Mouse (Mus musculus): ENCODE results near the gene Rngtt. TPM values are rescaled to one million over a fixed set of nuclear protein-coding genes. Genes with fewer than 3 reads are reported as not detected.

The Rngtt gene
- polyA plus RNA-seq, 1 experiment from 2014 or later, result 33.3 TPM

DNA sequence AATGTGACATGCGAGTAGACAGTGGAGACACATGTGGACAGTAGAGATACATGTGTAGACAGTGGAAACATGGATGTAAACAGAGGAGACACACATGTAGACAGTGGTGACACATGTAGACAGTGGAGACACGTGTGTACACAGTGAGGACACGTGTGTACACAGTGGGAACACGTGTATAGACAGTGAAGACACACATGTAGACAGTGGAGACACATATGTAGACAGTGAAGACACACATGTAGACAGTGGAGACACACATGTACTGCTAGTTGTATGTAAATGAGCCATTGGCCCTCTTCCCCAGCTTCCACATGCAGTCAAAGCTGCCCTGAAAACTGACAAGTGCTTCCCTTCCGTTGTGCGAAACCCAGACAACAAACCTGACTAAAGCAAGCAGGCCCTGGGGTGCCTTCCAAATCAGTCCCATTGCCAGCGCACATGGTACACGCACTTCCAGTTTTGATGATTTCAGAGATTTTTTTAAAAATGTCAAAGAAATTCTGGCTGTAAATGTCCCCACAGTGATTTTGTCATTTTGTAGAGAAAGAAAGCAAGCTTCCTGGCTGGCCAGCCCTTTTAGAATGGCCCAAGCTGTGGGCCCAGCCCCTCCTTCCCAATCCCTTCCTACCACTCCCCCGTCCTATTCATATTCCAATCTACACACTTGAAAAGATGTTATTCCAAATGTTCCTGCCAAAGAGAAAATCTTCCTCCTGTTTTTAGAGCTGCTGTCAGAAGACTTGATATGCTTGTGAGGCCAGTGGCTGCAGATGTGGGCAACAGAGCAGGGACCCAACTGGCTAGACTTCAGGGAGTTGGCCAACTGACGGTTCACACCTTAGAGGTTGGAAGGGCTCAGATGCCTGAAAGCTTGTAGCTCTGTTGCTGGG lies 204.2 kb downstream of the Rngtt start:
- no peaks in the 10 kb centered on the region for H3K9me3 ChIP-seq (replicated peaks)
- 0 out of 2 replicates have a peak overlapping the region, but pooled peaks have one; percentile 1 for H3K27ac ChIP-seq (replicated peaks)
- no peak overlapping the region for H3K4me3 ChIP-seq
- peaks cover 9% of the 10 kb centered on the region; the same call in 1 of the 2 replicates for H3K4me1 ChIP-seq
- no peaks in the 10 kb centered on the region for H3K27me3 ChIP-seq (ENCODE audit: low read depth, poor library complexity, severe bottlenecking)
- DNase-seq (ENCODE audit: low spot score), result no peak
- 86% methylated on average over 10 of the region's 10 CpGs for WGBS
- no peaks in the 10 kb centered on the region for H3K36me3 ChIP-seq

DNA sequence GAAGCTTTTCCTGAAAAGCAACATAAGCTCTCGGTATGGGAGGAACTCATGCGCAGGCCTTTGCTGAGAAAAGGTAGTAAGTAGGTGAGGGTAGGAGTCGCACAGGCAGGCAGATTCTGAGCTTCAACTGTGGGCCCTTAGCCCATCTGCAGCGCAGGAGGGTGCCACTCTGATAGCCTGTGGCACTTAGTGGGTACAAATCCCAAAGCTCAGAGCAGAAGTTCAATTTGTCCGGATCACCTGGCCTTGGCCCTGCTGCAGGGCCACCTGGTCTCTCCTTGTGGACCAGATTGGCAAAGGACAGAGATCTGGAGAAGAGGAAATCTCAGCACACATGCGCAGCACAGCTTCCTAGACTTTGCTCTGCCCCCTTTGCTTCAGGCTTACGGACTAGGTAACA lies 210.1 kb downstream of the Rngtt start:
- H3K36me3 ChIP-seq, result no peaks in the 10 kb centered on the region
- no peak overlapping the region for H3K4me3 ChIP-seq
- H3K27me3 ChIP-seq (ENCODE audit: low read depth, poor library complexity, severe bottlenecking), result no peaks in the 10 kb centered on the region
- DNase-seq (ENCODE audit: low spot score), result no peak
- 89% methylated on average over 7 of the region's 7 CpGs for WGBS
- H3K4me1 ChIP-seq, result no peaks in the 10 kb centered on the region
- H3K9me3 ChIP-seq (replicated peaks), result no peaks in the 10 kb centered on the region
- H3K27ac ChIP-seq (replicated peaks), result no peak overlapping the region

DNA sequence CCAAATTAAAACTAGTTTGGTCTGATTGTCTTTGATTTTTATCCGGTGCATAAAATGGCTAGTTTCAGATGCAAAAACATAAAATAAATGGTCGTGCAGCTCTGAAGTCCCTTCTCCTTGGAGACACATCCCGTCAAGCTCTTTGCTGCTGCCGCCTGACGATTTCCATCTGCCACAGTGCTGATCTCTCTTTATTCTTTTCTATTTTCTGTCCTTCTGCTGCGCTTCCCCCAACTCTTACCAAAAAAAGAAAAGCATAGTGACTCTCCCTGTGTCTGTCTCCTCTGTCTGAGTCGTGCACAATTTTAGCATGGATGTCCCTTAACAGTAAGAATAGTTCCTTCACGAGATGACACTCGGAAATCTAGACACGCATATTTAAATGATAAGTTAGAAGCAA lies 210.8 kb downstream of the Rngtt start:
- Histone ChIP-seq H3K9me3 (replicated peaks) (no peaks in the 10 kb centered on the region), H3K27ac (replicated peaks) (no peak overlapping the region), H3K4me1 (peaks cover 4% of the 10 kb centered on the region), H3K27me3 (ENCODE audit: low read depth, poor library complexity, severe bottlenecking) (no peaks in the 10 kb centered on the region), H3K36me3 (no peaks in the 10 kb centered on the region), H3K4me3 (no peak overlapping the region)
- 94% methylated on average over 10 of the region's 10 CpGs for WGBS
- DNase-seq (ENCODE audit: low spot score), result no peak

DNA sequence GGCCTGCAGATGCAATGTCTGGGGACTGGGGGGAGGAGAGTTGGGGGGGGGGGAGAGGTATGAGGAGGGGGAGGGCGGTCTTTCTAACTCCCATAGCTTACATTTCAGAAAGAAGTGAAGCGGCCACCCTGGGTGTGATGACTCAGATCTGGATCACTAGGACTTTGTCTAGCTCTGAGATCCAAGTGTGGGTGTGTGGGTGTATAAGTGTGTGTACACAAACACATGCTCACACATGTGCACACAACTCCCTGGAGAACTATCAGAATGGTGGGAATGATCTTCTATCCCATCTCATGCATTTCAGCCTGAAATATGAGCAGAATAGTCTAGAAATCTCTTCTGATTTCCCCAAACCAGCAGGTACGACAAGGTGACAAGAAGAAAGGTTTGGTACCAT lies 213.7 kb downstream of the Rngtt start:
- DNase-seq (ENCODE audit: low spot score), result no peak
- Histone ChIP-seq H3K27ac (replicated peaks) (no peak overlapping the region), H3K36me3 (no peaks in the 10 kb centered on the region), H3K4me3 (no peak overlapping the region), H3K4me1 (peaks cover 16% of the 10 kb centered on the region), H3K9me3 (replicated peaks) (no peaks in the 10 kb centered on the region), H3K27me3 (ENCODE audit: low read depth, poor library complexity, severe bottlenecking) (no peaks in the 10 kb centered on the region; the same call in 1 of the 2 replicates)
- WGBS, result 89% methylated on average over 3 of the region's 3 CpGs

DNA sequence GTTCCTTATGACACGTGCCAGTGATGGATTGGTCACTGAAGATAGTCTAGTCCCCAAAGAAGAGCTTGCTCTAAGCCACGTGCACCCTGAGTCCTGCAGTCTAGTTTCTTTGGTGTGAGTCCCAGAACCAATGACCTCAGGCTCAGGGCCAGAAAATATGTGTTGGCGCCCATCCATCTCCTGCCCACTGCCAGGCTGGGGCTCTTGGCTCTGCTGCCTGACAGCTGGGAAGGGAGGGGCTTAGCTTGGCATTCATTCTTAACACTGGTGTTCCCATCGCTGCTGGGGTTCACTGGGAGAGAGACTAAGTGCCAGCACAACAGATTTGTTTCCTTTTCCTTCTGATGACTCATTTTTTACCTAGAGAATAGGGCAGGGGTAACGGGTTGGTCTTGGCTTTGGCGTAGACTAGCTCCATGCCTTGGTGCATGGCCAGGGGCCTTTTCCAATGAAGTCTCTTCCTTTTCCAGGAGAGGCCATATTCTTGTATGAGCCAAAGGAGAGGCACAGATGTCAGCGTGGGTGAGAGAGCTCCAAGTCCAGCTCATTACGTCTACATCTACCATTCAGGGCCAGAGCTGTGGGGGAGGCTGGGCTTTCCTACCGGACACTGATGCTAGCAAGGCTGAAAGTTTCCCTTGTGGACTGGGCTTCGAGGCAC lies 214.5 kb downstream of the Rngtt start:
- Histone ChIP-seq H3K27me3 (ENCODE audit: low read depth, poor library complexity, severe bottlenecking) (no peaks in the 10 kb centered on the region; the same call in 1 of the 2 replicates), H3K27ac (replicated peaks) (no peak overlapping the region), H3K4me1 (peaks cover 16% of the 10 kb centered on the region), H3K36me3 (no peaks in the 10 kb centered on the region), H3K9me3 (replicated peaks) (no peaks in the 10 kb centered on the region), H3K4me3 (no peak overlapping the region)
- DNase-seq (ENCODE audit: low spot score), result no peak
- WGBS, result 93% methylated on average over 10 of the region's 10 CpGs

DNA sequence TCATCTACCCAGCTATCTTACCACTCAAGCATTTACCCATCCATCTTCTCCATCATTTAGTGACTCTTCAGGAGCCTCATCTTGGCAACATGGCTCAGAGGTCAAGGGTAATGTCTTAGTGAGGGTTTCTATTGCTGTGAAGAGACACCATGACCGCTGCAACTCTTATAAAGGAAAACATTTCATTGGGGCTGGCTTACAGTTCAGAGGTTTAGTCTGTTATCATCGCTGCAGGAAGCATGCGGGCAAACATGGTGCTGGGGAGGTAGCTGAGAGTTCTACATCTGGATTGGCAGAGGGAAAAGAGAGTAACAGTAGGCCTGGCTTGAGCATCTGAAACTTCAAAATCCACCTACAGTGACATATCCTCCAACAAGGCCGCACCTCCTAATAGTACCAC lies 215.2 kb downstream of the Rngtt start:
- peaks cover 16% of the 10 kb centered on the region for H3K4me1 ChIP-seq
- 94% methylated on average over 4 of the region's 4 CpGs for WGBS
- H3K36me3 ChIP-seq, result no peaks in the 10 kb centered on the region
- no peak overlapping the region for H3K4me3 ChIP-seq
- no peak for DNase-seq (ENCODE audit: low spot score)
- H3K27ac ChIP-seq (replicated peaks), result no peak overlapping the region
- H3K27me3 ChIP-seq (ENCODE audit: low read depth, poor library complexity, severe bottlenecking), result no peaks in the 10 kb centered on the region; the same call in 1 of the 2 replicates
- H3K9me3 ChIP-seq (replicated peaks), result no peaks in the 10 kb centered on the region

DNA sequence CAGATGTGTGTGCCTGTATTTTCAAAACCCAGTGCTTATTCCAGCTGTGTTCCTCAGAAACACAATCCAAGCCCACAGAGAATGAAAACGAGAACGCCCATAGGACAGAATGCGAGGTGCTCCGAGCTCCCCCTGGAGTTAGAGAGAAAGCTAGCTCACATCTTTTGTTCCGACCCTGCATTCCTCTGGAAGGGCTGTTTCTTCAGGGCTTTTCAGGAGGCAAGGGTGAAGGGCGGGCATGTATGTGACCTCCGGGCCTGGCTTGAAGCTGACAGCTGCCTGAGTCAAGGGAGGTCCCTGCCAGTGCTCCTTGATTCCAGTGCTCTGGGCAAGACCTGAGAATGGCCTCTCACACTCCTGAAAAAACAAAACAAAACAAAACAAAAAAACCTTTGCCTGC lies 216.0 kb downstream of the Rngtt start:
- Histone ChIP-seq H3K27me3 (ENCODE audit: low read depth, poor library complexity, severe bottlenecking) (no peaks in the 10 kb centered on the region; the same call in 1 of the 2 replicates), H3K27ac (replicated peaks) (peak overlapping the region; percentile 20; the same call in 1 of the 2 replicates), H3K9me3 (replicated peaks) (no peaks in the 10 kb centered on the region), H3K4me3 (no peak overlapping the region), H3K36me3 (no peaks in the 10 kb centered on the region), H3K4me1 (peaks cover 16% of the 10 kb centered on the region)
- DNase-seq (ENCODE audit: low spot score), result peak; percentile 35
- WGBS, result 19% methylated on average over 7 of the region's 7 CpGs

DNA sequence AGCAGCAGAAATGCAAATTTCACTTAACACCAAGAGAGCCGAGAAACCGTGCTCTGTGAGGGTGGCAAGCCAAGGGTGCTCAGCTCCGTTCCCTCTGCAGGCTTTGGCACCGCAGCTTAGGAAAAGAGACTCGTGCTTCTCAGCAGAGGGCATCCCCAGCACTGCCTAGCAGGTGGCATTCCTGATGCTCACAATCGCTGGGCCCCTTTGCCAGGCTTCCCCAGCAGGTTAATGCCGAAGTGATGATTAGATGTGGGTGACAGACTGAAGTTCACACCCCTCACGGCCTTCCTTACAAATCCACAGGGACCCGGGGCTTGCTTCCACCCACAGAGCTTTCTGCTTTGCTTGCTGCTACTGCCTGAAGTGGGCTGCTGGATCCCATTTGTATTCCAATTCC lies 216.6 kb downstream of the Rngtt start:
- no peak for DNase-seq (ENCODE audit: low spot score)
- H3K4me3 ChIP-seq, result no peak overlapping the region
- no peaks in the 10 kb centered on the region for H3K36me3 ChIP-seq
- H3K4me1 ChIP-seq, result peaks cover 16% of the 10 kb centered on the region
- no peaks in the 10 kb centered on the region for H3K9me3 ChIP-seq (replicated peaks)
- no peaks in the 10 kb centered on the region; the same call in 1 of the 2 replicates for H3K27me3 ChIP-seq (ENCODE audit: low read depth, poor library complexity, severe bottlenecking)
- WGBS, result 49% methylated on average over 9 of the region's 9 CpGs
- peak overlapping the region; percentile 52 for H3K27ac ChIP-seq (replicated peaks)

DNA sequence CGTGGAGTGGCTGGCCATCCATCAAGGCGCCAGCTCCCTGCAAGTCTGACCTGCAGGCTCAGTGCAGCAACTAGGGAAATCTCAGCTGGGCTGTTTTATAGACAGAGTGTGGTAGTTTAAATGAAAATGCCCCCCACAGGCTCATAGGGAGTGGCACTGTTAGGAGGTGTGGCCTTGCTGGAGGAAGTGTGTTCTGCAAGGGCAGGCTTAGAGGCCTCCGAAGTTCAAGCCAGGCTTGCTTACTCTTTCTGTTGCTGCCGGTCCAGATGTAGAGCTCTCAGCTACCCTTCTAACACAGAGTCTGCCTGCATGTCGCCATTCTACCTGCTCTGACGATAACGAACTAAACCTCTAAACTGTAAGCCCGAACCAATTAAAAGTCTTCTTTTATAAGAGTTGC lies 222.5 kb downstream of the Rngtt start:
- Histone ChIP-seq H3K27ac (replicated peaks) (no peak overlapping the region), H3K36me3 (no peaks in the 10 kb centered on the region), H3K4me3 (no peak overlapping the region), H3K4me1 (no peaks in the 10 kb centered on the region), H3K27me3 (ENCODE audit: low read depth, poor library complexity, severe bottlenecking) (no peaks in the 10 kb centered on the region), H3K9me3 (replicated peaks) (no peaks in the 10 kb centered on the region)
- 79% methylated on average over 8 of the region's 8 CpGs for WGBS
- DNase-seq (ENCODE audit: low spot score), result no peak

DNA sequence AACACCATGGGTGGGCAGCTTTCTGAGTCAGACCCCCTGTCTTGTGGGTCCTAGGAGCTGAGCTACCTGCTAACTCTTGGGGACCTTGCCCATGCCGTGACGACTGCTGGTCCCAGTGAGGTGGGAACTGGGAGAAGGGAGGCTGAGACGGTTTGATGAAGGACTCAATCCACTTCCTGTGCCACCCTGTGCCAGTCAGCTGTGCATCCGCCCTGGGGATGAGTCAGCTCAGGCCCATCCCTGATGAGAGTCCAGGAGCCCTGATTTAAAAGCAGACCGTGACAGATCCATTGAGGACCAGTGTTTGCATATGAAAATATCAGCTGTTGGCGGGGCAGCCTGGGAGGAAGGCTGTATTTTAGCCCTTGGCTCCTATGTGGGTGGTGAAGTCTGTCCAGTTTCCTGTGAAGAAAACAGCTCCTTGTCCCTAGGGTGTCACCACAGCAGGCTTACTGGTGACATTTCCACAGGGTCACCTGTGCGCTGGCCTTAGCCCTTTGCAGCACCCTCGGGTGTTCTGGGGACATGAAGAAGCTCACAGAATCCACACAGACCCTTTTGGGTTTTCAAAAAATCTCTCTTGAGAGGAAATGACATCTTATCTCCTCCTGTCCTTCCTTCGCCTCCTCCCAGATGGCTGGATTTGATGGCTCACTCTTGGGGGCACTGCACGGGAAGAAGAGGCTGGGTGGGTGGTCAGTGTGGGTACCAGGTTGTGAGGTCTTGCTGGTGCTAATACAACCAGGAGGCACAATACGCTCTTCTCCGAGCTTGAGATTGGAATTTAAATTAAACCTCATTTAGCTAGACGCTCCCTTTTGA lies 234.9 kb downstream of the Rngtt start:
- H3K36me3 ChIP-seq, result no peaks in the 10 kb centered on the region
- no peak for DNase-seq (ENCODE audit: low spot score)
- peaks cover 31% of the 10 kb centered on the region for H3K4me1 ChIP-seq
- H3K4me3 ChIP-seq, result no peak overlapping the region
- no peaks in the 10 kb centered on the region for H3K9me3 ChIP-seq (replicated peaks)
- 0 out of 2 replicates have a peak, but pooled peaks cover 4% of the 10 kb centered on the region for H3K27me3 ChIP-seq (ENCODE audit: low read depth, poor library complexity, severe bottlenecking)
- WGBS, result 71% methylated on average over 13 of the region's 13 CpGs
- peak overlapping the region; percentile 65 for H3K27ac ChIP-seq (replicated peaks)

DNA sequence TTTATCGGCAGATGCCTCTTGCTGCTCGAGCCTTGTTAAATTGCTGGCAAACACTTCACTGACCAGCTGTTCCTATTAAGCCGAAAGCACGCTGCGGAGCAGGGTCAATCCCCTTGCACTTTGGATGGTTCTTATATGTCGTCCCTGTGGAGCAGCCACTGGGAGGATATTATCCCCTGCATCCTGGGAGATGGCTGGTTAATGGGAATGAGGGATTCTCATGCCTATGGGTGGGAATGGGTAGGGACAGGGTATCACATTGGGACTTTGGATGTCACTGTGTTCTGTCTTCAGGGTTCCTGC lies 235.4 kb downstream of the Rngtt start:
- H3K4me1 ChIP-seq, result peaks cover 35% of the 10 kb centered on the region
- peak; percentile 29 for DNase-seq (ENCODE audit: low spot score)
- peak overlapping the region; percentile 65 for H3K27ac ChIP-seq (replicated peaks)
- H3K36me3 ChIP-seq, result no peaks in the 10 kb centered on the region
- H3K4me3 ChIP-seq, result no peak overlapping the region
- no peaks in the 10 kb centered on the region for H3K9me3 ChIP-seq (replicated peaks)
- 0 out of 2 replicates have a peak, but pooled peaks cover 4% of the 10 kb centered on the region for H3K27me3 ChIP-seq (ENCODE audit: low read depth, poor library complexity, severe bottlenecking)
- 46% methylated on average over 6 of the region's 6 CpGs for WGBS

DNA sequence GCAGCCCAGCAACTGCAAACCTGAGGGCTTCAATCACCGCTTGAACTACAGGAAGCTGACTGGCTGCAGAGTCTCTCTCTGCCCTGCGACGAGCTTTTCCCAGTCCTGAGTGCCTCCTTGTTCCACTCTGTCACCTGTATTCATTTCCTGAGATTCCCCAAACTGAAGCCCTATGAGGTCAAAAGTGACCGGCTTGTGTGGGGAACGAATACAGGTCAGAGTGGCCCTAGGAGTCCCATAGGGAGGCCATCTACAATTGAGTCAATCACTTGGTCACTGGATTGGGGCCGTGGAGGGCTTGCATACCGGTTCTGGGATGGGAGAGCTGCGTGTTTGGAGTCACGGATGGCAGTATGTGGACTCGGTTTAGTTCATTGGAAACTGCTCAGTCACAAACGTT lies 236.2 kb downstream of the Rngtt start:
- no peaks in the 10 kb centered on the region for H3K36me3 ChIP-seq
- peaks cover 4% of the 10 kb centered on the region; the same call in 1 of the 2 replicates for H3K27me3 ChIP-seq (ENCODE audit: low read depth, poor library complexity, severe bottlenecking)
- H3K27ac ChIP-seq (replicated peaks), result peak overlapping the region; percentile 65; the same call in 1 of the 2 replicates
- no peak for DNase-seq (ENCODE audit: low spot score)
- H3K4me3 ChIP-seq, result no peak overlapping the region
- H3K9me3 ChIP-seq (replicated peaks), result no peaks in the 10 kb centered on the region
- 88% methylated on average over 11 of the region's 11 CpGs for WGBS
- peaks cover 35% of the 10 kb centered on the region for H3K4me1 ChIP-seq
